Mouse (Mus musculus) hindbrain, embryonic 11.5 days (tissue): Measurements from ENCODE around the gene 2200002D01Rik. TPM values are rescaled to one million over a fixed set of nuclear protein-coding genes. Genes with fewer than 3 reads are reported as not detected.

Experiments
- ATAC-seq: fragments of 200-750 bp; cut with Nextera tagmentation; 2 replicates; pipeline ENCODE4 v1.8.0; 2017; ENCODE audit warnings: mild to moderate bottlenecking, moderate TSS enrichment, moderate library complexity; ENCODE audit not compliant: low FRiP score
- DNase-seq: peaks from one replicate; pipeline ENCODE4 v3.0.0-alpha.2; 2015; ENCODE audit warnings: low spot score
- H3K27ac ChIP-seq: fragments of 300-500 bp; sonication (generic); 2 replicates; pipeline ENCODE4 v1.5.1; 2014; ENCODE audit warnings: mild to moderate bottlenecking, low read depth, low read length
- H3K27me3 ChIP-seq: fragments of 300-500 bp; sonication (generic); 2 replicates; pipeline ENCODE4 v1.6.1; 2014; ENCODE audit warnings: mild to moderate bottlenecking, low read length, moderate library complexity, mixed read lengths; ENCODE audit not compliant: control insufficient read depth, insufficient read depth
- H3K36me3 ChIP-seq: fragments of 300-500 bp; sonication (generic); 2 replicates; pipeline ENCODE4 v1.6.1; 2014; ENCODE audit warnings: mild to moderate bottlenecking, low read length, moderate library complexity, mixed read lengths; ENCODE audit not compliant: control insufficient read depth, insufficient read depth
- H3K4me1 ChIP-seq: fragments of 300-500 bp; sonication (generic); replicated peaks from 2 replicates; pipeline ENCODE4 v1.6.1; 2014; ENCODE audit warnings: low read length, mixed read lengths; ENCODE audit not compliant: control insufficient read depth, insufficient read depth
- H3K4me2 ChIP-seq: fragments of 300-500 bp; sonication (generic); replicated peaks from 2 replicates; pipeline ENCODE4 v1.6.1; 2014; ENCODE audit warnings: mild to moderate bottlenecking, low read depth, low read length
- H3K4me3 ChIP-seq: fragments of 300-500 bp; sonication (generic); 2 replicates; pipeline ENCODE4 v1.5.1; 2014; ENCODE audit warnings: low read depth, low read length
- H3K9ac ChIP-seq: fragments of 300-500 bp; sonication (generic); 2 replicates; pipeline ENCODE4 v1.6.1; 2014; ENCODE audit warnings: low read depth, low read length
- H3K9me3 ChIP-seq: fragments of 300-500 bp; sonication (generic); 2 replicates; pipeline ENCODE4 v1.6.1; 2016; ENCODE audit warnings: low read length; ENCODE audit not compliant: control insufficient read depth
- WGBS: fragments of 180-500 bp; shearing (Covaris S2); extraction: QIAGEN DNeasy Blood & Tissue Kit; methylation state at CpG from one replicate; pipeline ENCODE4 v1.1.7; 2014; 5-methylcytosine and 5-hydroxymethylcytosine counted together
- polyA plus RNA-seq: library from polyadenylated mRNA; unstranded; fragments of >200 nt; fragmentation: Nextera tagmentation; extraction: Ambion mirVana; gene quantifications from 2 replicates; pipeline ENCODE4 v1.2.1, GENCODE M21; 2014

Gene 2200002D01Rik
- polyA plus RNA-seq, 1 experiment from 2014 or later: 2.5 TPM

- Histone ChIP-seq H3K4me1 (no peaks in the 10 kb centered on the region), H3K27me3 (peaks cover 29% of the 10 kb centered on the region), H3K27ac (no peak within 1 kb of the TSS), H3K4me2 (peak within 1 kb of the TSS; percentile 93), H3K36me3 (no peaks in the 10 kb centered on the region), H3K9ac (peak within 1 kb of the TSS; percentile 69), H3K9me3 (no peaks in the 10 kb centered on the region), H3K4me3 (peak within 1 kb of the TSS; percentile 56)
- peak; percentile 65; the same call in 1 of the 2 replicates for ATAC-seq
- under 1% methylated on average over 76 of the region's 80 CpGs for WGBS
- DNase-seq: peak; percentile 64
Observed at GRCm38 (mm10) chr7:29281201-29282073, 33.2 kb upstream of the 2200002D01Rik start, which contains the start of gene Spint2. Gene Spint2 (minus strand): TSS chr7:29281912.

GRCm38 (mm10) chr7:29280801-29281200 lies 32.5 kb upstream of the 2200002D01Rik start:
- Histone ChIP-seq H3K36me3 (no peaks in the 10 kb centered on the region), H3K27me3 (peaks cover 29% of the 10 kb centered on the region), H3K4me3 (peak overlapping the region; percentile 56), H3K4me2 (peak overlapping the region; percentile 93), H3K4me1 (no peaks in the 10 kb centered on the region), H3K9ac (no peak overlapping the region), H3K9me3 (no peaks in the 10 kb centered on the region), H3K27ac (no peak overlapping the region)
- DNase-seq (no peak), ATAC-seq (no peak)
- 14% methylated on average over 13 of the region's 13 CpGs for WGBS

- Histone ChIP-seq H3K4me1 (no peaks in the 10 kb centered on the region), H3K36me3 (no peaks in the 10 kb centered on the region), H3K4me2 (no peak overlapping the region), H3K27ac (no peak overlapping the region), H3K9me3 (no peaks in the 10 kb centered on the region), H3K27me3 (peaks cover 29% of the 10 kb centered on the region), H3K4me3 (no peak overlapping the region), H3K9ac (no peak overlapping the region)
- ATAC-seq: no peak
- WGBS: 83% methylated on average over 8 of the region's 8 CpGs
- no peak for DNase-seq
Observed at GRCm38 (mm10) chr7:29279924-29280323, 31.7 kb upstream of the 2200002D01Rik start.

GRCm38 (mm10) chr7:29279261-29279660 lies 31.0 kb upstream of the 2200002D01Rik start:
- Histone ChIP-seq H3K27me3 (peaks cover 29% of the 10 kb centered on the region), H3K27ac (no peak overlapping the region), H3K9ac (no peak overlapping the region), H3K4me2 (no peak overlapping the region), H3K4me3 (no peak overlapping the region), H3K36me3 (no peaks in the 10 kb centered on the region), H3K4me1 (no peaks in the 10 kb centered on the region), H3K9me3 (no peaks in the 10 kb centered on the region)
- DNase-seq (no peak), ATAC-seq (no peak)

- Histone ChIP-seq H3K27ac (no peak overlapping the region), H3K9ac (no peak overlapping the region), H3K36me3 (no peaks in the 10 kb centered on the region), H3K4me1 (no peaks in the 10 kb centered on the region), H3K4me3 (no peak overlapping the region), H3K4me2 (no peak overlapping the region), H3K9me3 (no peaks in the 10 kb centered on the region), H3K27me3 (peaks cover 25% of the 10 kb centered on the region)
- no peak for DNase-seq
- WGBS: 91% methylated on average over 4 of the region's 4 CpGs
- no peak for ATAC-seq
Observed at GRCm38 (mm10) chr7:29277510-29277909, 29.2 kb upstream of the 2200002D01Rik start.

GRCm38 (mm10) chr7:29276715-29277114 lies 28.4 kb upstream of the 2200002D01Rik start:
- Histone ChIP-seq H3K36me3 (no peaks in the 10 kb centered on the region), H3K27ac (no peak overlapping the region), H3K4me3 (no peak overlapping the region), H3K9me3 (no peaks in the 10 kb centered on the region), H3K9ac (no peak overlapping the region), H3K4me2 (no peak overlapping the region), H3K4me1 (no peaks in the 10 kb centered on the region), H3K27me3 (peaks cover 17% of the 10 kb centered on the region)
- no peak for DNase-seq
- no peak for ATAC-seq
- WGBS: 81% methylated on average over 5 of the region's 5 CpGs

- H3K36me3 ChIP-seq: no peaks in the 10 kb centered on the region
- 79% methylated on average over 8 of the region's 8 CpGs for WGBS
- DNase-seq: no peak
- H3K4me1 ChIP-seq: no peaks in the 10 kb centered on the region
- H3K27ac ChIP-seq: no peak overlapping the region
- ATAC-seq: no peak
- H3K27me3 ChIP-seq: no peaks in the 10 kb centered on the region
- no peak overlapping the region for H3K9ac ChIP-seq
- H3K4me3 ChIP-seq: no peak overlapping the region
- H3K4me2 ChIP-seq: no peak overlapping the region
- H3K9me3 ChIP-seq: no peaks in the 10 kb centered on the region
Observed at GRCm38 (mm10) chr7:29271687-29272465, 23.6 kb upstream of the 2200002D01Rik start.

- Histone ChIP-seq H3K9ac (no peak overlapping the region), H3K4me2 (no peak overlapping the region), H3K4me1 (no peaks in the 10 kb centered on the region), H3K27me3 (no peaks in the 10 kb centered on the region), H3K9me3 (no peaks in the 10 kb centered on the region), H3K4me3 (no peak overlapping the region), H3K27ac (no peak overlapping the region), H3K36me3 (no peaks in the 10 kb centered on the region)
- 85% methylated on average over 4 of the region's 4 CpGs for WGBS
- DNase-seq: no peak
- no peak for ATAC-seq
Observed at GRCm38 (mm10) chr7:29270445-29270844, 22.2 kb upstream of the 2200002D01Rik start.
